Mouse (Mus musculus) spleen, embryonic (tissue): ENCODE measurements around the gene Epb42.
"Not testable (repeated sequence)": the region's sequence is repeated elsewhere in the genome, so short reads cannot be mapped to it uniquely, and the experiment has no call there.

Source experiments
- CTCF ChIA-PET: fragments of 350-600 bp; sonication (Branson Sonifier 250); formaldehyde crosslinking; loops from one replicate; lab custom pipeline; 2022; lab: Charles Lee

Gene Epb42

GRCm38 (mm10) chr2:121036733-121037341 lies at the start of gene Epb42:
Gene Epb42 (minus strand): TSS chr2:121037072.
- CTCF ChIA-PET: no interaction called here

DNA sequence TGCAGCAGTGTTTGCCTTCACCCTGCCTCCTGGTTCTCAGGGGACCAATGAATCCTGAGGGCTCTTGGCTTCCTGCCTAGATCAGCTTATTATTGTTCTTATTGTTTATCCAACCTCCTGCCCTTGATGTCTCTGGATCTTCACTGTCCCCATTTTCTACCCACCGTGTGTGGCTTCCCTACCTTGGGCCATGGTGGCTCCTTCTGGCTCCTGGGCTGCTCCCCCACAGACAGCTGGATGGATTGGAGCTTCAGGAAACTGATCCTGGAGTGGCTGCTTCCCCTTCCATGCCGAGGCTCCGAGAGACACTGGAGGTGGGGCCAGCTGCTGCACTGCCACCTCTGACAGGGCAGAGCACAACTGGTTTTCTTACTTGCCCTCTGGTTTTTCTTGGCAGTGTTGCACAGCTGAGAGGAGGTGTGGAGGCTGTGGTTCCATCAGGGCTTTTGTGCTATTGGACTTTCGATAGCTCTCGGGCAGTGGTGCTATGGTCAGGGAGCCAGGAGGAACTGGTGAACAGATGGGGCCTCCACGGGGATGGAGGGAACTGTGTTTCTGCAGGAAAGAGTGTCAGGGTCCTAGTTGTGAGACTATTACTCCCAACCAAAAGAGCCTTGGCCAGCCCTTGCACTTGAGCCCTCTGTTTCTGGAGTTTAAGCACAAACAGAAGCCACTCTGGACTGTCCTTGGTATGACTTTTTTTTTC lies 48.8 kb upstream of the Epb42 start, which contains the start of gene Tgm5:
TSS of gene Tgm5 (minus strand) at position 362 of the 706 bp plus-strand sequence.
- CTCF ChIA-PET: no interaction called here

GRCm38 (mm10) chr2:121082626-121083025 lies 45.8 kb upstream of the Epb42 start:
- CTCF ChIA-PET: no interaction called here

GRCm38 (mm10) chr2:121074747-121075146 lies 37.9 kb upstream of the Epb42 start:
- CTCF ChIA-PET: no interaction called here

DNA sequence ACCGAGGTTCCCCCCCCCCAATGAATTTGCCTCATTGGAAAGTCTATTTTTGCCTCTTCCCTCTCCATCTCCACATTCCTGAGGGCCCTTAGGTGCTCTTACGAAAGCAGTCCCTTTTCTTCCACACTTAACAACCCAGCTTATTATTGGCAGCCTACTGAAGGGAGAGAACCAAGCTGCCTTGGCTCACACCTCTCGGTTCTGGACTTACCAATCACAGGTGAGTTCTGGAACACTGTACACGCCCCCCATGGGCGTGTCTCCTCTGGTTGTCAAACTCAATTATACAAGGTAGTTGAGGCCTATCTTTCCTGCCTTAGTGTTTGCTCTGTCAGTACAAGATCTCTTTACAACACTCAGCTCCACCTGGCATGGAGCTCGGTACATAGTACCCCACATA lies 35.0 kb upstream of the Epb42 start:
- CTCF ChIA-PET: no interaction called here

- CTCF ChIA-PET: no interaction called here
These were observed 32.6 kb upstream of the Epb42 start for GRCm38 (mm10) chr2:121069506-121069905.

DNA sequence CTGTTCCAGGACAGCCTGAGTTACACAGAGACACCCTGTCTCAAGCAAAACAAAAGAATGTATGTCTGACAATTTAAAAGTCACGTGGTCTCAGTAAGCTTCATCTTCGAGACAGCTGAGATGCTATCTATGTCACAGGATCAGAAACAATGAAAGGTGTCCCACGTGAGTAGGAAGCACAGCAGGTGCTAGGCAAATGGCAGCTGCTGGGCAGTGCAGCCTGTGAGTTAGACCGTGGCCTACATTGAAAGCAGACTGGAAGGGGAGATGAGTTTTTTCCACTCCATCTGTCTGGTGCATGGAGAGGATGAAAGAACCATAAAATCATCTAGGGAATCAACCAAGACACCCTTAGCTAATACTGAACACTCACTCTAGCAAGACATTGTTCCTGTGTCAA lies 30.2 kb upstream of the Epb42 start:
- CTCF ChIA-PET: interaction anchor here (0.6 kb wide), 1 partner anchor 1428 kb away, joined by 7 read pairs; no protein-coding TSS in a partner anchor

GRCm38 (mm10) chr2:121061315-121061714 lies 24.4 kb upstream of the Epb42 start:
- CTCF ChIA-PET: no interaction called here

GRCm38 (mm10) chr2:121057997-121058396 lies 21.1 kb upstream of the Epb42 start:
- CTCF ChIA-PET: no interaction called here

- CTCF ChIA-PET: no interaction called here
These were observed 19.0 kb upstream of the Epb42 start for GRCm38 (mm10) chr2:121055915-121056314.

DNA sequence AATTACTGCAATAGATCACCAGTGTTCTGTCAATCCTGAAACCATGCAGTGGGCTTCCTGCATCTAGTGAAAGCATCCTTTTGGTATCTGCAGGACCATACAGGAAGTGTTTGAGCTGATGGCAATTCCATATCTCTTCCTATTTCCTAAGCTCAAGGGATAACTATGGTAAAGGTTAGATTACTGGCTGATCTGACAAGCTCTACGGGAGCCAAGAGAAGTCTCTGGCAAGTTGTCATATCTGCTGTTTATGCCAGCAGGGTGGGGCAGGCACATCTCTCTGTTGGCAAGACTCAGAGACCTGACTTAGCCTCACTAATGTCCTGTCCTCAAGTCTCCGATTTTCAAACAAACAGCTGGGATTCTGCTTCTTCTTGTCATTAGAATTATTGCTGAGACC lies 17.2 kb upstream of the Epb42 start:
- CTCF ChIA-PET: interaction anchor here (0.7 kb wide), 1 partner anchor 71 kb away, joined by 4 read pairs; no protein-coding TSS in a partner anchor

GRCm38 (mm10) chr2:121052176-121052575 lies 15.3 kb upstream of the Epb42 start:
- CTCF ChIA-PET: no interaction called here

DNA sequence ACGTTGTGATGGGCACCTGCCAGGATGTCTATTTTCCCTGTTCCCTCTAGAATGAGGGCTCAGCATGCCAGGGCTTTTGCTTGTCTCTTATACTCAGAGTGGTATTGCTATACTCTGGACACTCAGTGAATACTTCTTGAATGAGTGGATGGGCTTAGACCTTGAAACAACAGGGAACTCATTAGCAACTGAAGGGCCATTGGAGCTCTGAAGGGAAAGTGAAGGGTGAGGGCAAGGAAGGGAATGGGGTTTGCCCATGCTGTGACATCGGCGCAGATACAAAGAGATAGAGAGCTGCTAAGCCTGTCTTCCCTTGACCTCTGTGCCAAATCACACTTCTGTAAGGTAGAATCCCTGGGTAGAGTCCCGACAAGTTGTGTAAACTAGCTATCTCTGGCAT lies 8.8 kb upstream of the Epb42 start:
- CTCF ChIA-PET: no interaction called here

GRCm38 (mm10) chr2:121041098-121041497 lies 4.2 kb upstream of the Epb42 start:
- CTCF ChIA-PET: no interaction called here

- CTCF ChIA-PET: no interaction called here
These were observed 2.5 kb upstream of the Epb42 start for GRCm38 (mm10) chr2:121039382-121039781.

DNA sequence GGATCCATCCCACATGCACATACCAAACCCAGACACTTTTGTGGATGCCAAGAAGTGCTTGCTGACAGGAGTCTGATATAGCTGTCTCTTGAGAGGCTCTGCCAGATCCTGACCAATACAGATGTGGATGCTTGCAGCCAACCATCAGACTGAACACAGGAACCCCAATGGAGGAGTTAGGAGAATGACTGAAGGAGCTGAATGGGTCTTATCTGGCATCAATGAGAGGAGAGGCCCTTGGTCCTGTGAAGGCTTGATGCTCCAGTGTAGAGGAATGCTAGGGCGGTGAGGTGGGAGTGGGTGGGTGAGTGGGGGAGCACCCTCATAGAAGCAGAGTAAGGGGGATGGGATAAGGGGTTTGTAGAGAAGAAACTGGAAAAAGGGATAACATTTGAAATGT lies 2.0 kb upstream of the Epb42 start:
- CTCF ChIA-PET: not testable (repeated sequence)

DNA sequence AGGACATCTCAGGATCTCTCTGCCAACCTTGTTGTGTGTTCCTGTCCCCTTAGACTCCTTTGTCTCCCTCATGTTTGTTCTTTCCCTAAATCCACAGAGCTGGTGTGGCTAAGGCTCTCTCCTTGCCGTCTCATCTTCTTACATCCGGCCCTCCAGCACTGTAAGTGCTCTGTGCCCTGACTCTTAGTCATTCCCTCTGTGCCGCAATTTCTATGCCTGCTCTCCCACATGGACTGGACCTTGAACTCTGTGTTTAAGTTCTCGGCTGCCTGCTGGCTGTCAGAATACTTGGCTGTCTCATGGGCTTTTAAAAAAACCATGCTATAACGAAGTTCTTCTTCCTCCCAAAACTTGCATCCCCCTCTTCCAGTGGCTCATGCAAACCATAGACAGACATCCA lies 14.0 kb downstream of the Epb42 start:
- CTCF ChIA-PET: no interaction called here

DNA sequence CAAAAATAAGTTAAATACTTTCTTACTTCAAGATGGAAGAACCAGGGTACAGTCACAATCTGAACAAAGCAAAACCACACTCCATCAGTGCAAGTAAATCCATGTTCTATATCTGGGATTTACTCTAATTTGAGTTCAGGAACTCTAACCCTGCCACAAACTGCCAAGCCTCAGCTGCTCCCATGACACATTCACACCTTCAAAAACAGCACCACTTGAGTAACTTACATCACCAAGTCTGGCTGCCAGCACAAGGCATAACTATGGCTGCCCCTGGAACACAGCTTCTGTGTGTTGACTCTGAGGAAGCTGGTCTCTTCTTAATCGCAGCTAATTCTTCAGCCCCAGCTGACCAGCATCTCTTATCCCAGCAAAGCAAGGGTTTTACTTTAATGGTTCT lies 19.7 kb downstream of the Epb42 start:
- CTCF ChIA-PET: no interaction called here

- CTCF ChIA-PET: no interaction called here
These were observed 20.6 kb downstream of the Epb42 start for GRCm38 (mm10) chr2:121016226-121016625.

GRCm38 (mm10) chr2:121015507-121015906 lies 21.4 kb downstream of the Epb42 start:
- CTCF ChIA-PET: no interaction called here

DNA sequence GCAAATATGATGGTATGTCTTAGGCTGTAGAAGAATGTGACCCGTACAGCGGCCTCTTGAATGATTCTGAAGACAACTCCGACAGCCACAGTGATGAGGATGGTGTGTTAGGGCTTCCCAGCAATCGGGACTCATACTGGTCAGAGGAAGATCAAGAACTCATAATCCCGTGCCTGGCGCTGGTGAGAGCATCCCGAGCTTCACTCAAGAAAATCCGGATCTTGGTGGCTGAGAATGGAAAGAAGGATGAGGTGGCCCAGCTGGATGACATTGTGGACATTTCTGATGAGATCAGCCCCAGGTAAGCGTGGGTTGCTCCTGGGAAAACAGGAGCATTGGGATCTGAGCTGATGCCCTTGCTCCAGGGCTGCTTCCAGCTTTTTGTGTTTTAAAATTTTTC lies 24.2 kb downstream of the Epb42 start:
- CTCF ChIA-PET: no interaction called here

DNA sequence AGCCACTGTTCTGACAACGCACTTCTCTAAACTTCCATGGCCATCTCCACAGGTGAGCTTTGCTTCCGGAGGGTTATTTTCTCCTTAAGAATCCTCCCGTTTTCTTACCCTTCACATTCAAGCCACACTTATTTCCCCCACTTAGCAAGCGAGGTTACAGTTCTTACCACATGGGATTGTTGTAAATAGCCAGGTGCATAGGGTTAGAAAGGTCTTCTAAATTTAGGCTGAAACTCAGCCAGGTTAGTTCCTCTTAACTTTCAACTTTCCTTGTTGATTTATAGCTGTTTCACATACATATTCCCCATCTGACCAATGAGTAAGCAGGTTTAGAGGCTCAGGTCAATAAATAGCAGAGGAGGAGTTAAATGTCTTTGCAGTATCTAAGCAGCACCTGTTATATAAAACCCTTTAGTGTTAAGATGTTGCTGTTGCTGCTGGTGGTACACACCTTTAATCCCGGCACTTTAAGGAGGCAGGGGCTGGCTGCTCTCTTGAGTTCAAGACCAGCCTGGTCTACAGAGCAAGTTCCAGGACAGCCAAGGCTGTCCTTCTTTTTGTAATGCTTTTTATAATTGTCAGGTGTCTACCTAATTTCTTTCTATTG lies 27.7 kb downstream of the Epb42 start:
- CTCF ChIA-PET: no interaction called here

DNA sequence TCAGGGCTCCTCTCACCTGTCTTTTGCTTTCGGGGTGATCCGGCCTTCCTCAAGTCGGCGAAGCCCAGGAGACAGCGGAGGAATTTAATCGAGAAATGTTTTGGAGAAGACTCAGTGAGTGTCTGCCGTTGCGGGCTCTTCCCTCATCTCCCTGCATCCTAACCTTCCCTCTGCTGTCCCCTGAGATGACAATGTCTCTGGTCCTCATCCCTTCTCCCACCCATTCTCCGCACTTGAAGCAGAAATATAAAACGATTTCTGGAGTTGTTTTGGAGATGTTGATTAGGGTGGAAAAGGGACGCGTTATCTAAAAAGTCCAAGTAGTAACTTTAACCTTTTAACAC lies 28.2 kb downstream of the Epb42 start:
- CTCF ChIA-PET: no interaction called here
